Mouse (Mus musculus) embryonic facial prominence, embryonic 12.5 days (tissue): Measurements from ENCODE around the gene Isoc2a. TPM values are rescaled to one million over a fixed set of nuclear protein-coding genes. Genes with fewer than 3 reads are reported as not detected.

ENCODE experiments used
- ATAC-seq: fragments of 200-750 bp; cut with Nextera tagmentation; 2 replicates; pipeline ENCODE4 v1.8.0; 2017; ENCODE audit not compliant: insufficient number of reproducible peaks, insufficient read depth, low FRiP score, low TSS enrichment
- H3K27ac ChIP-seq: fragments of 300-500 bp; sonication (generic); 2 replicates; pipeline ENCODE4 v1.5.1; 2016; ENCODE audit warnings: mild to moderate bottlenecking
- H3K27me3 ChIP-seq: fragments of 300-500 bp; sonication (generic); 2 replicates; pipeline ENCODE4 v1.6.1; 2016; ENCODE audit warnings: mild to moderate bottlenecking, moderate library complexity
- H3K36me3 ChIP-seq: fragments of 300-500 bp; sonication (generic); 2 replicates; pipeline ENCODE4 v1.6.1; 2016; ENCODE audit warnings: mild to moderate bottlenecking
- H3K4me1 ChIP-seq: fragments of 300-500 bp; sonication (generic); 2 replicates; pipeline ENCODE4 v1.6.1; 2016
- H3K4me2 ChIP-seq: fragments of 300-500 bp; sonication (generic); replicated peaks from 2 replicates; pipeline ENCODE4 v1.6.1; 2016; ENCODE audit warnings: mild to moderate bottlenecking, moderate library complexity
- H3K4me3 ChIP-seq: fragments of 300-500 bp; sonication (generic); 2 replicates; pipeline ENCODE4 v1.5.1; 2016; ENCODE audit warnings: mild to moderate bottlenecking
- H3K9ac ChIP-seq: fragments of 300-500 bp; sonication (generic); 2 replicates; pipeline ENCODE4 v1.6.1; 2016; ENCODE audit warnings: mild to moderate bottlenecking, moderate library complexity
- H3K9me3 ChIP-seq: fragments of 300-500 bp; sonication (generic); 2 replicates; pipeline ENCODE4 v1.6.1; 2016; ENCODE audit warnings: mild to moderate bottlenecking, moderate library complexity
- WGBS: fragments of 180-500 bp; shearing (Covaris S2); methylation state at CpG from one replicate; pipeline ENCODE4 v1.1.7; 2016; 5-methylcytosine and 5-hydroxymethylcytosine counted together
- polyA plus RNA-seq: library from polyadenylated mRNA; unstranded; fragments of >200 nt; fragmentation: Nextera tagmentation; extraction: Ambion mirVana; gene quantifications from 2 replicates; pipeline ENCODE4 v1.2.1, GENCODE M21; 2016

Isoc2a gene
- 0.74 and 0.93 TPM in 2 replicates for polyA plus RNA-seq

- Histone ChIP-seq H3K27me3 (no peaks in the 10 kb centered on the region), H3K27ac (no peak within 1 kb of the TSS), H3K4me2 (peak within 1 kb of the TSS; percentile 84), H3K36me3 (no peaks in the 10 kb centered on the region), H3K4me1 (0 out of 2 replicates have a peak, but pooled peaks cover 15% of the 10 kb centered on the region), H3K9ac (peak within 1 kb of the TSS; percentile 52), H3K4me3 (peak within 1 kb of the TSS; percentile 57), H3K9me3 (no peaks in the 10 kb centered on the region)
- WGBS, result 1% methylated on average over 22 of the region's 22 CpGs
- peak; percentile 99 for ATAC-seq
Observed at GRCm38 (mm10) chr7:4876753-4877221, at the start of gene Isoc2a. Gene Isoc2a, plus strand, starts transcription at chr7:4877153.

GRCm38 (mm10) chr7:4830476-4830875, 46.5 kb upstream of the Isoc2a start:
- Histone ChIP-seq H3K27ac (no peak overlapping the region), H3K4me2 (no peak overlapping the region), H3K4me3 (no peak overlapping the region), H3K27me3 (peaks cover 47% of the 10 kb centered on the region), H3K9ac (no peak overlapping the region), H3K4me1 (no peaks in the 10 kb centered on the region), H3K9me3 (no peaks in the 10 kb centered on the region), H3K36me3 (no peaks in the 10 kb centered on the region)
- ATAC-seq, result no peak
- WGBS, result 5% methylated on average over 12 of the region's 12 CpGs

- peak overlapping the region; percentile 84 for H3K4me2 ChIP-seq
- ATAC-seq, result no peak; the same call in 1 of the 2 replicates
- 7% methylated on average over 34 of the region's 34 CpGs for WGBS
- no peaks in the 10 kb centered on the region for H3K36me3 ChIP-seq
- H3K27me3 ChIP-seq, result peaks cover 80% of the 10 kb centered on the region
- H3K27ac ChIP-seq, result no peak overlapping the region
- peak overlapping the region; percentile 45 for H3K4me3 ChIP-seq
- H3K9ac ChIP-seq, result peak overlapping the region; percentile 54; the same call in 1 of the 2 replicates
- no peaks in the 10 kb centered on the region for H3K9me3 ChIP-seq
- peaks cover 7% of the 10 kb centered on the region for H3K4me1 ChIP-seq
Observed at GRCm38 (mm10) chr7:4835631-4836327, 41.2 kb upstream of the Isoc2a start.

- Histone ChIP-seq H3K27ac (no peak overlapping the region), H3K9me3 (no peaks in the 10 kb centered on the region), H3K27me3 (peaks cover 78% of the 10 kb centered on the region), H3K36me3 (no peaks in the 10 kb centered on the region), H3K9ac (peak overlapping the region; percentile 54), H3K4me3 (peak overlapping the region; percentile 45), H3K4me1 (peaks cover 7% of the 10 kb centered on the region), H3K4me2 (peak overlapping the region; percentile 84)
- under 1% methylated on average over 51 of the region's 51 CpGs for WGBS
- ATAC-seq, result peak; percentile 70
Observed at GRCm38 (mm10) chr7:4836351-4836792, 40.6 kb upstream of the Isoc2a start.

GRCm38 (mm10) chr7:4837639-4838038, 39.3 kb upstream of the Isoc2a start:
- peaks cover 13% of the 10 kb centered on the region for H3K4me1 ChIP-seq
- H3K4me3 ChIP-seq, result no peak overlapping the region
- H3K27me3 ChIP-seq, result peaks cover 83% of the 10 kb centered on the region
- no peak overlapping the region for H3K4me2 ChIP-seq
- 18% methylated on average over 1 of the region's 1 CpGs for WGBS
- H3K9ac ChIP-seq, result no peak overlapping the region
- ATAC-seq, result no peak
- H3K36me3 ChIP-seq, result no peaks in the 10 kb centered on the region
- H3K27ac ChIP-seq, result no peak overlapping the region
- H3K9me3 ChIP-seq, result no peaks in the 10 kb centered on the region

- H3K4me3 ChIP-seq, result no peak overlapping the region
- no peak overlapping the region for H3K9ac ChIP-seq
- H3K27ac ChIP-seq, result no peak overlapping the region
- H3K4me1 ChIP-seq, result peaks cover 21% of the 10 kb centered on the region
- H3K4me2 ChIP-seq, result peak overlapping the region; percentile 92
- peaks cover 86% of the 10 kb centered on the region for H3K27me3 ChIP-seq
- no peaks in the 10 kb centered on the region for H3K9me3 ChIP-seq
- peak; percentile 18; the same call in 1 of the 2 replicates for ATAC-seq
- WGBS, result 51% methylated on average over 5 of the region's 5 CpGs
- no peaks in the 10 kb centered on the region for H3K36me3 ChIP-seq
Observed at GRCm38 (mm10) chr7:4842077-4842476, 34.9 kb upstream of the Isoc2a start.

GRCm38 (mm10) chr7:4842634-4843131, 34.3 kb upstream of the Isoc2a start:
- Histone ChIP-seq H3K4me2 (peak overlapping the region; percentile 92), H3K4me3 (peak overlapping the region; percentile 12), H3K36me3 (no peaks in the 10 kb centered on the region), H3K9me3 (no peaks in the 10 kb centered on the region), H3K9ac (no peak overlapping the region), H3K4me1 (peaks cover 21% of the 10 kb centered on the region), H3K27ac (no peak overlapping the region), H3K27me3 (peaks cover 81% of the 10 kb centered on the region)
- WGBS, result 1% methylated on average over 16 of the region's 16 CpGs
- ATAC-seq, result peak; percentile 71

GRCm38 (mm10) chr7:4843604-4844244, 33.2 kb upstream of the Isoc2a start:
- ATAC-seq, result no peak
- H3K27me3 ChIP-seq, result peaks cover 73% of the 10 kb centered on the region
- no peaks in the 10 kb centered on the region for H3K9me3 ChIP-seq

GRCm38 (mm10) chr7:4844245-4844916, 32.6 kb upstream of the Isoc2a start, which contains the start of gene Shisa7:
Gene Shisa7, minus strand, starts transcription at chr7:4844696.
- Histone ChIP-seq H3K27ac (no peak within 1 kb of the TSS), H3K27me3 (peaks cover 67% of the 10 kb centered on the region), H3K9me3 (no peaks in the 10 kb centered on the region), H3K4me3 (peak within 1 kb of the TSS; percentile 44), H3K9ac (peak within 1 kb of the TSS; percentile 40), H3K36me3 (no peaks in the 10 kb centered on the region), H3K4me1 (peaks cover 21% of the 10 kb centered on the region), H3K4me2 (peak within 1 kb of the TSS; percentile 92)
- WGBS, result under 1% methylated on average over 41 of the region's 41 CpGs
- ATAC-seq, result peak; percentile 49; the same call in 1 of the 2 replicates

More at GRCm38 (mm10) chr7:4843604-4844244, 33.2 kb upstream of the Isoc2a start:
- WGBS, result under 1% methylated on average over 33 of the region's 34 CpGs
- H3K4me3 ChIP-seq, result peak overlapping the region; percentile 44
- H3K36me3 ChIP-seq, result no peaks in the 10 kb centered on the region
- H3K4me2 ChIP-seq, result peak overlapping the region; percentile 92
- no peak overlapping the region for H3K27ac ChIP-seq
- peaks cover 21% of the 10 kb centered on the region for H3K4me1 ChIP-seq
- peak overlapping the region; percentile 40 for H3K9ac ChIP-seq

GRCm38 (mm10) chr7:4844917-4845309, 32.0 kb upstream of the Isoc2a start:
- H3K27ac ChIP-seq, result no peak overlapping the region
- peak; percentile 57; the same call in 1 of the 2 replicates for ATAC-seq
- under 1% methylated on average over 13 of the region's 13 CpGs for WGBS
- peak overlapping the region; percentile 44 for H3K4me3 ChIP-seq
- H3K4me2 ChIP-seq, result peak overlapping the region; percentile 92
- H3K27me3 ChIP-seq, result peaks cover 64% of the 10 kb centered on the region
- peaks cover 21% of the 10 kb centered on the region for H3K4me1 ChIP-seq
- H3K9ac ChIP-seq, result peak overlapping the region; percentile 40
- H3K9me3 ChIP-seq, result no peaks in the 10 kb centered on the region
- no peaks in the 10 kb centered on the region for H3K36me3 ChIP-seq

- H3K27me3 ChIP-seq, result peaks cover 27% of the 10 kb centered on the region
- no peak overlapping the region for H3K4me3 ChIP-seq
- H3K27ac ChIP-seq, result no peak overlapping the region
- WGBS, result 59% methylated on average over 9 of the region's 9 CpGs
- no peaks in the 10 kb centered on the region for H3K36me3 ChIP-seq
- H3K9me3 ChIP-seq, result no peaks in the 10 kb centered on the region
- ATAC-seq, result no peak
- no peak overlapping the region for H3K9ac ChIP-seq
- H3K4me2 ChIP-seq, result no peak overlapping the region
- H3K4me1 ChIP-seq, result peaks cover 3% of the 10 kb centered on the region; the same call in 1 of the 2 replicates
Observed at GRCm38 (mm10) chr7:4849372-4849771, 27.6 kb upstream of the Isoc2a start.
